Mouse (Mus musculus): Measurements from ENCODE around the gene Eps8. TPM values are rescaled to one million over a fixed set of nuclear protein-coding genes. Genes with fewer than 3 reads are reported as not detected.
"Not testable (repeated sequence)": the region's sequence is repeated elsewhere in the genome, so short reads cannot be mapped to it uniquely, and the experiment has no call there.

The Eps8 gene
- polyA plus RNA-seq, 1 experiment = 50.4 TPM

DNA sequence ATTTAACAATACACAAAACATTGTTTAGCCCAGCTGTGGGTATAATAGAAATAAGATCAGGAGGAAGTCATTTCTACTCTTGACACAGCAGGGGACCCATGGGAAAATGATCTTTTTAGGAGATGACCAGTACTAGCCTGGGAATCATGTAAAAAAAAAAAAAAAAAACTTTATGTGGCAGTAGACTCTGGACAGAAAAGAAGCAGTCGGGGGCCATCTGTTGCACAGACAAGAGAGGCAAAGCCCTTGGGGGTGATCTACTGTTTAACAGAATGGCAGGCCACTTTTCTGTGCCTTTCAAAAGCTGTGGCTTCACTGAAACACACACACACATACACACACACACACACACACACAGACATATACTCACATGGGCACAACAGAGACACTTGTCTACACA is 159.9 kb downstream of the Eps8 start:
- 91% methylated on average over 1 of the region's 1 CpGs for WGBS
- no peaks in the 10 kb centered on the region for H3K27me3 ChIP-seq (ENCODE audit: control insufficient read depth, insufficient read depth, low read length)
- TF ChIP-seq POLR2A (IDR thresholded peaks at IDR 0.05; ENCODE audit: borderline replicate concordance, insufficient read depth, low read length) (no peak), CTCF (IDR thresholded peaks at IDR 0.05; ENCODE audit: borderline replicate concordance, insufficient read depth, low read depth, low read length) (no peak)
- H3K4me3 ChIP-seq (replicated peaks; ENCODE audit: insufficient read depth, low read depth, low read length) = no peak overlapping the region
- H3K4me1 ChIP-seq (ENCODE audit: control insufficient read depth, insufficient read depth, low read length) = peaks cover 21% of the 10 kb centered on the region; the same call in 1 of the 2 replicates
- no peak overlapping the region for H3K27ac ChIP-seq (ENCODE audit: insufficient read depth, low read length)
- no peak for DNase-seq

DNA sequence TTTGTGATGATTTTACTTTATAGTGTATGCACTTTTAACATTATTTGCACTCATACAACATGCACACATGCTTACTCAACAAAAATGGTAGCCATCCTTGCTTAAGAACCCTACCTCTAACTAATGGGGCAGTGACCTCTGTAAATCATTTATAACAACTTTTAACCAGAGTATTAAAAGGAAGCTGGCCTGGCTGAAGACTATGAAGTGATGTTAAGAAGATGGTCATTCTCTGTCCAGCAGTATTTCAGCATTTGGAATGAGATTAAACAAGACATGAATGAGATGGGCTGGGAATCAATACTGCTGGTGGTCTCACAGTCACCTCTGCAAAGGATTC is 160.6 kb downstream of the Eps8 start:
- H3K4me1 ChIP-seq (ENCODE audit: control insufficient read depth, insufficient read depth, low read length) = peaks cover 21% of the 10 kb centered on the region; the same call in 1 of the 2 replicates
- H3K4me3 ChIP-seq (replicated peaks; ENCODE audit: insufficient read depth, low read depth, low read length) = no peak overlapping the region
- no peak for DNase-seq
- H3K27ac ChIP-seq (ENCODE audit: insufficient read depth, low read length) = no peak overlapping the region
- TF ChIP-seq CTCF (IDR thresholded peaks at IDR 0.05; ENCODE audit: borderline replicate concordance, insufficient read depth, low read depth, low read length) = no peak
- H3K27me3 ChIP-seq (ENCODE audit: control insufficient read depth, insufficient read depth, low read length) = no peaks in the 10 kb centered on the region

DNA sequence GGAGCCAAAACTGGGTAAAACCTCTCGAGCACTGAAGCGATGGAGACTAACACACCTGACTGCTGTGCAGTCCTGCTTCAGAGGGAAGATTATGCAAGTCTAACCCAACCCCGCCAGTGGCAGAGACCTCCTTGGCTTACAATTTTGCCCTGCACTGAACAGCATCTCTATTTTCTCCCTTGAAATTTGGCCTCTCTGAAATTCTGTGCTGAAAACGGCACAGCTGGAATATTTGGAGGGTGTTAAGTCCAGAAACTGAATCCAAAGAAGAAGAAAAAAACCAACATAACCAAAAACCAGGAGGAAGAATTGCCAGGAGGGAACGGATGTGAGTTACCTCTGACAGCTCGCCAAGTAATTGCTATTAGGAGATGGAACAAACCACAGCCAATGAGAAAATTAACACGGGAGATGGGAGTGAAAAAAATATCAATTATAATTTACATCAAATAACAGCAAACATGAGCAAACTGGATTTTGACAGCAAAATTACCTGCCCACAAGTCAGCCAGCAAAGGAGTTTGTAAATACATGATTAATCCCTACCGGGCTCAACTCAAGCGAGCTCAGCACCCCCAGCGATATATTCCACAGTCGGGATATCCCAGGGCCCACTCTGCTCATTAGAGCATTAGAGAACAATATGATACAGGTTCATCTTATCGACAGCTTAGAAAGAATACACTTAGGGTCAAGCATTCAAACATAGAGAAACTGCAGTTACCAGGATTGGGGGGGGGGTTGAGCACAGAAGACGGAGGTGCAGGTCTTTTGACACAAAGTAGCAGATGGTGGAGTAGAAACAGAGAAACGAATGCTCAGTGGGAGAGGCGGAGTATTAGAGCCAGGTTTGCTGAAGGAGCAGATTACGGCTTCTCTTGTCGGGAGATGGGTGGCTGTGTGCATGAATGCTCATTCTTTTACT is 161.2 kb downstream of the Eps8 start:
- WGBS = 27% methylated on average over 17 of the region's 17 CpGs
- Histone ChIP-seq H3K4me3 (replicated peaks; ENCODE audit: insufficient read depth, low read depth, low read length) (no peak overlapping the region), H3K4me1 (ENCODE audit: control insufficient read depth, insufficient read depth, low read length) (peaks cover 18% of the 10 kb centered on the region; the same call in 1 of the 2 replicates), H3K27ac (ENCODE audit: insufficient read depth, low read length) (no peak overlapping the region), H3K27me3 (ENCODE audit: control insufficient read depth, insufficient read depth, low read length) (no peaks in the 10 kb centered on the region)
- DNase-seq = peak in 1 of 2 experiments; percentile 44
- TF ChIP-seq POLR2A (IDR thresholded peaks at IDR 0.05; ENCODE audit: borderline replicate concordance, insufficient read depth, low read length) (no peak), CTCF (IDR thresholded peaks at IDR 0.05; ENCODE audit: borderline replicate concordance, insufficient read depth, low read depth, low read length) (no peak)

DNA sequence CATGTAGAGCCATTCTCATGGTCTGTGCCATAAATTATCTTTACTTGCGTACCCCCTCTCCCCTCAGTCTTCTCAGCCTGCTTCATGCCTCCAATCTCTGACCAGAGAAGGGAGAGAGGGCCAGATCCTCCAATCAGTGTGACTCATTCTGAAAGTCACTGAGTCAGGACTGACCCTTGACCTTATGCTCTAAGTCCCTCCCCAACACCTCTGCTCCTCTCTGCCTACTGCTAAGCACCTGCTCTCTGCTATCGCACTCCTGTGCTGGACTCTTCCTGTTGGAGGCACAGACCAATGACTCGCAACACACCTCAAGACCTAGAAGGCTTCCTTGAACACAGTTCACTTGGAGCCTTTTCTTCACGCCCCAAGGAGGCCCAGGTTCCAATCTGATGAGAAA is 162.1 kb downstream of the Eps8 start:
- Histone ChIP-seq H3K27me3 (ENCODE audit: control insufficient read depth, insufficient read depth, low read length) (no peaks in the 10 kb centered on the region), H3K4me3 (replicated peaks; ENCODE audit: insufficient read depth, low read depth, low read length) (no peak overlapping the region), H3K4me1 (ENCODE audit: control insufficient read depth, insufficient read depth, low read length) (peaks cover 18% of the 10 kb centered on the region; the same call in 1 of the 2 replicates), H3K27ac (ENCODE audit: insufficient read depth, low read length) (no peak overlapping the region)
- 88% methylated on average over 4 of the region's 4 CpGs for WGBS
- no peak for TF ChIP-seq CTCF (IDR thresholded peaks at IDR 0.05; ENCODE audit: borderline replicate concordance, insufficient read depth, low read depth, low read length)
- TF ChIP-seq POLR2A (IDR thresholded peaks at IDR 0.05; ENCODE audit: borderline replicate concordance, insufficient read depth, low read length) = no peak
- no peak for DNase-seq

DNA sequence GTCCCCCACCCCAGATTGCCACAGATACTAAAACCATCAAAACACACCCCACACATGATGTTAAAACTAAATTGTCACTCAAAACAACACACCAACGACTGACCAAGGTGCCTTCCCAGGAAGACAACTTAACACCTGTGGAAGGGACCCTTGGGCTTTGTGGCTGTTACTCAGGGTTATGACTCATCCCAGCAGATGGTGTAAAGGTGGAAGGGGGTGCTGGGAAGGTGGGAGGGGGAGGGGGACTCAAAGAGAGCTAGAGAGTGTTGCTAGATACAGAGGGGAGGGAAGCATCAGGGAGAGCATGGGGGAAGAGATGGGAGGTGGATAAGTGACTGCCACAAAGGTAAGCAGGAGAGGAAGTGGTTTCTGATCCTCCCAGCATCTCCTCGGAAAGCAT is 163.0 kb downstream of the Eps8 start:
- TF ChIP-seq CTCF (IDR thresholded peaks at IDR 0.05; ENCODE audit: borderline replicate concordance, insufficient read depth, low read depth, low read length) (no peak), POLR2A (IDR thresholded peaks at IDR 0.05; ENCODE audit: borderline replicate concordance, insufficient read depth, low read length) (no peak)
- Histone ChIP-seq H3K27ac (ENCODE audit: insufficient read depth, low read length) (no peak overlapping the region), H3K4me1 (ENCODE audit: control insufficient read depth, insufficient read depth, low read length) (peaks cover 18% of the 10 kb centered on the region; the same call in 1 of the 2 replicates), H3K27me3 (ENCODE audit: control insufficient read depth, insufficient read depth, low read length) (no peaks in the 10 kb centered on the region), H3K4me3 (replicated peaks; ENCODE audit: insufficient read depth, low read depth, low read length) (no peak overlapping the region)
- DNase-seq = peak in 1 of 2 experiments; percentile 14
- WGBS = 24% methylated on average over 2 of the region's 2 CpGs

DNA sequence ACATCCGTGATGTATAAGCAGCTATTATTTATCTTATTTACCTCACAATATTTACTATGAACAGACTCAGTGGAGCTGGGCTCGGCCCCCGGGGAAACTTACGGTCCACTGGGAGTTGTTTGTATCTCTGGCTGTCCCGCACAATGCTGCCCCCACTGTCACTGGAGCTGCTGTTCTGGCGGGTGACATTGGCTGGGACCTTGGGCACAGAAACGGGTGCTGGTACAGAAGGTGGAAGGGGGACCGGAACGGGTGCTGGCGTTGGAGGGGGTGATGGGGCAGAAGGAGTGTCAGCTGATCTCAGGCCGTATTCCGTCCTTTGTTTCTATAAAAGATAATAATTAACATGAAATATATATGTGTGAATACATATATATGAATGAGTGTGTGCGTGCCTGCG is 164.6 kb downstream of the Eps8 start:
- H3K4me1 ChIP-seq (ENCODE audit: control insufficient read depth, insufficient read depth, low read length) = peaks cover 18% of the 10 kb centered on the region; the same call in 1 of the 2 replicates

DNA sequence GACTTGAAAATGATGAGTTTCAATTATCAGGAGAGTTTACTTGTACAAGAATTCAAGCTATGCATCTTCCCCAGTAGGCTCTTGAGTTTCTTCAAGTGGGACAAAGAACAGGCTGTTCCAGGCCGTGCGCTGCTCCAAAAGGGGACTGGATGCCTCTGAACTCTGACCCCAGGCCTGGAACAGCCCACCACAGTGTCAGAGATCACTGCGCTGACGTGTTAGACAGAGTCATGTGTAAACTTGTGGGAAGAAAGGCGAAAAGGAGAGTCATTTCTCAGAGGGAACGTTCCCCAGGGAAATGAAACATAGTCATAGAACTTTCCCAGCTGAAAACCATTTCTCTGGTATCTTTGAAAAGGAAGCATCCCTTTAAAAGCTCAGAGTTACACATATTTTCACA is 167.2 kb downstream of the Eps8 start:
- H3K27me3 ChIP-seq (ENCODE audit: control insufficient read depth, insufficient read depth, low read length) = no peaks in the 10 kb centered on the region
- DNase-seq = no peak
- H3K4me1 ChIP-seq (ENCODE audit: control insufficient read depth, insufficient read depth, low read length) = peaks cover 9% of the 10 kb centered on the region; the same call in 1 of the 2 replicates
- WGBS = 79% methylated on average over 6 of the region's 6 CpGs
- TF ChIP-seq POLR2A (IDR thresholded peaks at IDR 0.05; ENCODE audit: borderline replicate concordance, insufficient read depth, low read length) (no peak), CTCF (IDR thresholded peaks at IDR 0.05; ENCODE audit: borderline replicate concordance, insufficient read depth, low read depth, low read length) (no peak)
- no peak overlapping the region for H3K4me3 ChIP-seq (replicated peaks; ENCODE audit: insufficient read depth, low read depth, low read length)
- H3K27ac ChIP-seq (ENCODE audit: insufficient read depth, low read length) = no peak overlapping the region

More for the DNA sequence above, 164.6 kb downstream of the Eps8 start:
- H3K27ac ChIP-seq (ENCODE audit: insufficient read depth, low read length) = no peak overlapping the region
- H3K4me3 ChIP-seq (replicated peaks; ENCODE audit: insufficient read depth, low read depth, low read length) = no peak overlapping the region
- TF ChIP-seq POLR2A (IDR thresholded peaks at IDR 0.05; ENCODE audit: borderline replicate concordance, insufficient read depth, low read length) (no peak), CTCF (IDR thresholded peaks at IDR 0.05; ENCODE audit: borderline replicate concordance, insufficient read depth, low read depth, low read length) (no peak)
- 87% methylated on average over 14 of the region's 14 CpGs for WGBS
- no peak for DNase-seq
- H3K27me3 ChIP-seq (ENCODE audit: control insufficient read depth, insufficient read depth, low read length) = no peaks in the 10 kb centered on the region

DNA sequence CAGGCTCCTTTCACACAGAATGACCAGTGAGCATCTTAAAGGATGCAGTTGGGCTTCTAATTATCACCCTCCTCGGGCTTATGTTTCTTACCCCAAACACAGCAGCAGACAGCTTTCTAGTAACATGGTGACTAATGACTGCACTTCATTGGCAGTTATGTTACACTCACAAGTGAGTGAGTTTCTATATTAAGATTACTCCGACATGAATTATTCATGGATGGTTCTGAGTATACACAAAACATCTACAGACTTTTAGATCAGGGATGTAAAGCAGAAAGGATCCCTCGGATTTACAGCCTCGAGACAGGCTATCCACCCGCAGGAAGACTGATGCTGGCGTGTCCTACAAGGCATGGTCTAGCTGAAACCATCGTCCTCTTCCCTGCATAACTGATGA is 171.8 kb downstream of the Eps8 start:
- H3K27me3 ChIP-seq (ENCODE audit: control insufficient read depth, insufficient read depth, low read length) = no peaks in the 10 kb centered on the region
- no peak for TF ChIP-seq CTCF (IDR thresholded peaks at IDR 0.05; ENCODE audit: borderline replicate concordance, insufficient read depth, low read depth, low read length)
- no peak for TF ChIP-seq POLR2A (IDR thresholded peaks at IDR 0.05; ENCODE audit: borderline replicate concordance, insufficient read depth, low read length)
- no peaks in the 10 kb centered on the region for H3K4me1 ChIP-seq (ENCODE audit: control insufficient read depth, insufficient read depth, low read length)
- WGBS = 81% methylated on average over 7 of the region's 7 CpGs
- H3K4me3 ChIP-seq (replicated peaks; ENCODE audit: insufficient read depth, low read depth, low read length) = no peak overlapping the region
- no peak overlapping the region for H3K27ac ChIP-seq (ENCODE audit: insufficient read depth, low read length)
- no peak for DNase-seq

DNA sequence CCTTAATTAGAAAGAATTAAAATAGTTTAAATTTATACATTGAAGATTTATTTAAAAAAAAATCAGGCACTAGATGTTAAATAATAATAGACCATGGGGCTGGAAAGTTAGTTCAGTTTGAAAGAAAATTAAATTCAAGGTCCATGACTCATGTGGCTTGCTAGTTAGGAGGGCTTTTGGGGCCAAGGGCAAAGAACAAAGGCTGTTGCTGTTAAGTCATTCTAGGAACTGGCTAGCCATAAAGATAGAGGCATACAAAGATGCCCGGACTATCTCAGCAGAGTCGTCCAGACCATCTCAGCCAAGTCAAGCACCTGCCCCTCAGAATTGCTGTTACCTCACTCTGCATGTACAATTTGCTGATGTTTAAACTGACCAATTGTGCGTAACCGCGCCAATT is 179.0 kb downstream of the Eps8 start:
- WGBS = 93% methylated on average over 5 of the region's 5 CpGs
- DNase-seq = not testable (repeated sequence)

More for the DNA sequence above, 179.0 kb downstream of the Eps8 start:
- H3K4me1 ChIP-seq (ENCODE audit: control insufficient read depth, insufficient read depth, low read length); H3K4me3 ChIP-seq (replicated peaks; ENCODE audit: insufficient read depth, low read depth, low read length); H3K27ac ChIP-seq (ENCODE audit: insufficient read depth, low read length); H3K27me3 ChIP-seq (ENCODE audit: control insufficient read depth, insufficient read depth, low read length): not testable (repeated sequence)
